Mouse (Mus musculus): Measurements from ENCODE around the gene Nkapd1. TPM values are rescaled to one million over a fixed set of nuclear protein-coding genes. Genes with fewer than 3 reads are reported as not detected.

Nkapd1 gene
- polyA plus RNA-seq, 1 experiment from 2014 or later: 35.3 TPM

DNA sequence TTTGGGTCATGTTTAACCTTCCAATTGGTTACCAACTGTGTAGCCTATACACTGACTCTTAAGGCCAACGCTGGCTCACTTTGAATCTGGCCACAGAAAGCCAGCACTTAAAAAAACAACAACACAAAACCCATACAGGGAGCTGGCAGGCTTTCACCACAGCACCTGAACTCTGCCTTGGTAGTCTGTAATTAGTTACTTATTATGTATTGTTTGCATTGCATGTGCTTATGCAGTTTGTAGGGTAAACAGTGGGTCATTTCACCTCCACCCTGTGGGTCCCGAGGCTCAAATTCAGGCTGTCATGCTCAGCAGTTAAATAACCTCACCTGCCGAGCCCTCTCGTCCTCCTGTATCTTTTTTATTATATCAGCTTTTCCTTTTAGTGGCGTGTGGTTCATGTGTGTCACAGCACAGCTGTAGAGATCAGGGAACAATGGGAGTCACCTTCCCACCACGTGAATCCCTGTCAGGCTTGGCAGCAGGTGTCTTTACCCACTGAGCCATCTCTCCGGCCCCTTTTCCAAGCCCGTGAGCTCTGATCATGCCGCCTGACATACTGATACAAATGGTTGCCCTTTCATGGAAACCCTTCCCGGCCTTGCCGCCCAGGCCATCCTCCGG, 22.4 kb downstream of the Nkapd1 start:
- Histone ChIP-seq H3K4me2 (ENCODE audit: low read depth, low read length) (no peak overlapping the region), H3K36me3 (replicated peaks; ENCODE audit: control insufficient read depth, insufficient read depth, low read depth, low read length) (peaks cover 9% of the 10 kb centered on the region), H3K27ac (replicated peaks; ENCODE audit: low read depth, low read length) (no peak overlapping the region), H3K9ac (replicated peaks; ENCODE audit: low read length) (no peak overlapping the region), H3K9me3 (replicated peaks; ENCODE audit: control insufficient read depth, low read length) (no peaks in the 10 kb centered on the region), H3K4me1 (ENCODE audit: control insufficient read depth, insufficient read depth, low read length) (no peaks in the 10 kb centered on the region), H3K27me3 (ENCODE audit: control insufficient read depth, insufficient read depth, low read length) (no peaks in the 10 kb centered on the region), H3K4me3 (ENCODE audit: low read depth, low read length) (no peak overlapping the region)
- WGBS: 78% methylated on average over 12 of the region's 12 CpGs
- ATAC-seq (replicated peaks; ENCODE audit: insufficient number of reproducible peaks, low FRiP score, low TSS enrichment, low read depth) (no peak), DNase-seq (ENCODE audit: low spot score) (no peak)

DNA sequence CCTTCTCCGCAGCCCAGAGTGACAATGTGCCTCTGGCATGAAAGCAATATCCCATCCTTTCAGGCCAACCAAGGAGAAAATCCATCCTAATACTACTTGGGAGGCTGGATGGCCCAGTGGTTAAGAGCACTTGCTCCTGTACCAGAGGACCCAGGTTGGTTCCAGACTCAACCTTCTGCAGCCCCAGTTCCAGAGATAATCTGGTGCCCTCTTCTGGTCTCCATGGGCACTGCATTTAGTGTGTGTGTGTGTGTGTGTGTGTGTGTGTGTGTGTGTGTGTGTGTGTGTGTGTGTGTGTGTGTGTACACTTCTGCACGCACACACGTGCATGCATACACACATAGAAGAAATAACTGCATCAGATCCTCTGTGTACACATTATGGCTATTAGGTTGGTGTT, 23.7 kb downstream of the Nkapd1 start:
- Histone ChIP-seq H3K9ac (replicated peaks; ENCODE audit: low read length) (no peak overlapping the region), H3K36me3 (replicated peaks; ENCODE audit: control insufficient read depth, insufficient read depth, low read depth, low read length) (peaks cover 6% of the 10 kb centered on the region), H3K27me3 (ENCODE audit: control insufficient read depth, insufficient read depth, low read length) (no peaks in the 10 kb centered on the region), H3K4me2 (ENCODE audit: low read depth, low read length) (no peak overlapping the region), H3K4me1 (ENCODE audit: control insufficient read depth, insufficient read depth, low read length) (no peaks in the 10 kb centered on the region), H3K9me3 (replicated peaks; ENCODE audit: control insufficient read depth, low read length) (no peaks in the 10 kb centered on the region), H3K4me3 (ENCODE audit: low read depth, low read length) (no peak overlapping the region), H3K27ac (replicated peaks; ENCODE audit: low read depth, low read length) (no peak overlapping the region)
- ATAC-seq (replicated peaks; ENCODE audit: insufficient number of reproducible peaks, low FRiP score, low TSS enrichment, low read depth) (no peak), DNase-seq (ENCODE audit: low spot score) (peak; percentile 38)
- WGBS: 70% methylated on average over 3 of the region's 3 CpGs

DNA sequence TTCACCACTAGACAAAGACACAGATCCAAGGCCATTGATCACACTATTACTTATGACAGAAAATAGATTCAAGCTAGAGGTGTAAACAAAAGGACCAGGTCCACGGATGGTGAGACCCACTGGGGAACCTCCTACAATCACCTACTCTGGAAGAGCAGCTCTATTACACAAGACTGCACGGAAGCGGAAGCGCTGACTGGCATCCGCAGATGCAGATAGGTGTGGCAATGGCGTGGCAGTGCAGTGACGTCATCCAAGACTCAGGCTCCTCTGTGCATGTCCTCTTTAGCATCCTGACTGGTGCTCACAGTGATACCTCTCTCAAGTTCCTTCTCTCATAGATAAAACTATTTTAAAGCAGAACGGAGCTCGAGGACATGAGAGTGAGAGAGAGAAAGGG, 24.3 kb downstream of the Nkapd1 start:
- Histone ChIP-seq H3K36me3 (replicated peaks; ENCODE audit: control insufficient read depth, insufficient read depth, low read depth, low read length) (peaks cover 6% of the 10 kb centered on the region), H3K9me3 (replicated peaks; ENCODE audit: control insufficient read depth, low read length) (no peaks in the 10 kb centered on the region), H3K27ac (replicated peaks; ENCODE audit: low read depth, low read length) (no peak overlapping the region), H3K4me2 (ENCODE audit: low read depth, low read length) (no peak overlapping the region), H3K4me1 (ENCODE audit: control insufficient read depth, insufficient read depth, low read length) (no peaks in the 10 kb centered on the region), H3K27me3 (ENCODE audit: control insufficient read depth, insufficient read depth, low read length) (no peaks in the 10 kb centered on the region), H3K9ac (replicated peaks; ENCODE audit: low read length) (no peak overlapping the region), H3K4me3 (ENCODE audit: low read depth, low read length) (no peak overlapping the region)
- DNase-seq (ENCODE audit: low spot score) (no peak), ATAC-seq (replicated peaks; ENCODE audit: insufficient number of reproducible peaks, low FRiP score, low TSS enrichment, low read depth) (no peak)
- 92% methylated on average over 9 of the region's 9 CpGs for WGBS

DNA sequence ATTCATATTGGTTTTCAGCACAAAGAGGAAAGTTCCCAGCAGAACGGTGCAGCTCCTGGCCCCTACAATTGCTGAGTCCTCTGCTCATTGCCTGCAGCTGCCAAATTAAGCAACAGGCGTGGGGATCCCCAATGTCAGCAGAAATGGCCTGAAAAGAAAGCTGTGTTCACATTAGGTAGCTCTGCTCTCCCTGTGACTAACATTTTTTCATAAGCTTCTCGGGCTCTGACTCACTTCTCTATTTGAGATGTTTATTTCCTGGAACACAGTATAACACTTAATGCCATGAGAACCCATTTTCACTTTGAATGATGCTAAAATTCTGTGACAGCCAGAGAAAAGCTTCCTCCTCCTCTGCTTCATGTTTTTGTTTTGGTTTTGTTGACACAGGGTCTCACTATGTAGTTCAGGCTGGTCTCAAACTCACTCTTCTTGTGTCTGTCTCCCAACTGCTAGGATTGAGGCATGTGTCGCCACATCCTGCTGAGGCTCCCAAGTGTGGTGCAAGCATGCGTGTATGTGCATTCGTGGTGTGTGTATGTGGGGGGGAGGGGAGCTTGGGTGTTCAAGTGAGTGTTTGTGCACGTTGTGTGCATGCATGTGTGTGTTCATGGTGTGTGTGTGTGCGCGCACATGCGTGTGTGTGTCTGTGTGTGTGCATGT, 26.3 kb downstream of the Nkapd1 start:
- Histone ChIP-seq H3K9me3 (replicated peaks; ENCODE audit: control insufficient read depth, low read length) (no peaks in the 10 kb centered on the region), H3K4me1 (ENCODE audit: control insufficient read depth, insufficient read depth, low read length) (no peaks in the 10 kb centered on the region), H3K36me3 (replicated peaks; ENCODE audit: control insufficient read depth, insufficient read depth, low read depth, low read length) (no peaks in the 10 kb centered on the region; the same call in 1 of the 2 replicates), H3K27me3 (ENCODE audit: control insufficient read depth, insufficient read depth, low read length) (no peaks in the 10 kb centered on the region), H3K9ac (replicated peaks; ENCODE audit: low read length) (no peak overlapping the region), H3K4me2 (ENCODE audit: low read depth, low read length) (no peak overlapping the region), H3K27ac (replicated peaks; ENCODE audit: low read depth, low read length) (no peak overlapping the region), H3K4me3 (ENCODE audit: low read depth, low read length) (no peak overlapping the region)
- ATAC-seq (replicated peaks; ENCODE audit: insufficient number of reproducible peaks, low FRiP score, low TSS enrichment, low read depth) (no peak), DNase-seq (ENCODE audit: low spot score) (no peak)
- WGBS: 77% methylated on average over 10 of the region's 10 CpGs

DNA sequence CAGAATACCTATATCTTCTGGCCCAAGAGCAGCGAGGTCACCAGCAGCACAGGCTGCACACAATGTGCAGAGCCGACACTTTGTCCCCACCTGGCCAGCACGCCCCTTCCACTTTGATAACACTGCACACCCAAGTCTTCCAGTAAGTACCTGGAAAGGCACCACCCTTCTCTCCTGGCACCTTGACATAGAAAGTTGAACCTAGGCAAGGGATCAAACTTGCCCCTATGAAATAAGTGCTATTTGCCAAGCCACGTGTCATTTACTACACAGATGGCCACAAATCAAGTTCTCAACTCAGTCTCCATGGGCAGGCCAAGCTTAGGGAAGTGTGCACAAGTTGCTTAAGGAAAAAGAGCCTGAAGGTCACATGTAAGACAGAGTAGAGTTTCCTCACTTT, 30.3 kb downstream of the Nkapd1 start:
- Histone ChIP-seq H3K4me3 (ENCODE audit: low read depth, low read length) (no peak overlapping the region), H3K9ac (replicated peaks; ENCODE audit: low read length) (no peak overlapping the region), H3K4me1 (ENCODE audit: control insufficient read depth, insufficient read depth, low read length) (no peaks in the 10 kb centered on the region), H3K27ac (replicated peaks; ENCODE audit: low read depth, low read length) (no peak overlapping the region), H3K36me3 (replicated peaks; ENCODE audit: control insufficient read depth, insufficient read depth, low read depth, low read length) (no peaks in the 10 kb centered on the region; the same call in 1 of the 2 replicates), H3K27me3 (ENCODE audit: control insufficient read depth, insufficient read depth, low read length) (no peaks in the 10 kb centered on the region), H3K4me2 (ENCODE audit: low read depth, low read length) (no peak overlapping the region), H3K9me3 (replicated peaks; ENCODE audit: control insufficient read depth, low read length) (no peaks in the 10 kb centered on the region)
- DNase-seq (ENCODE audit: low spot score): no peak
- ATAC-seq (replicated peaks; ENCODE audit: insufficient number of reproducible peaks, low FRiP score, low TSS enrichment, low read depth): no peak
- WGBS: 79% methylated on average over 4 of the region's 4 CpGs

DNA sequence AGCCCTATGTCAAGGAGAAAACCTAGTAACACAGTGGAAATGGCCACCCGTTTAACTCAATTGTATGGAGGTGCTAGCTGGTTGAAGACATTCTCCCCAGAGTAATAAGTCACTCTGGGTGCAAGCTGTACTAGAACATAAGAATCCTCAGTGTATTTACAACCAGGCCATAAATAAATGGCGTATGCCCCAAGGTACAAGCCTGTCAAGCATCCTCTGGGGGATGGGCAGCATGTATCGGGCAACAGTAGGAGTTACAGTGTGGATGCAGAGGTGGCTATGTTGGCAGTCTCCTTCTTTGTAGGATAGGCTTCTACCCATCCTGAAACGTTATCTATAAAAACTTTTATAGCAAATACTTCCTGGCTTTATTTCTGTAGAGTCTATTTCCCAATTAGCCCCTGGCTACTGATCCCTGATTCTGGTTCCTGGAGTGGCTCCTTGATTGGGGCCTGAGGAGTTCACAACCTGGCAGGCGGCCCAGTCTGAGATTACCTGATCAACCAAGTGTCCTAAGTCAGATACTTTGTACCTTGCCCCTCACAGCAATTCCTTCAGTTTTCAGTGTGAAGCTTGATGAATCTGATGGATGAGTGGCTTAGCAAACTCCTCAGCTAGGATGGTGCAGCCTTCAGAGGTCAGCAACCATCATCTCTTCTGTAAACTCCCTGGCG, 32.0 kb downstream of the Nkapd1 start:
- ATAC-seq (replicated peaks; ENCODE audit: insufficient number of reproducible peaks, low FRiP score, low TSS enrichment, low read depth) (no peak), DNase-seq (ENCODE audit: low spot score) (no peak)
- no peaks in the 10 kb centered on the region for H3K9me3 ChIP-seq (replicated peaks; ENCODE audit: control insufficient read depth, low read length)
- WGBS: 80% methylated on average over 6 of the region's 6 CpGs
- no peak overlapping the region for H3K9ac ChIP-seq (replicated peaks; ENCODE audit: low read length)
- no peaks in the 10 kb centered on the region; the same call in 1 of the 2 replicates for H3K36me3 ChIP-seq (replicated peaks; ENCODE audit: control insufficient read depth, insufficient read depth, low read depth, low read length)
- H3K27me3 ChIP-seq (ENCODE audit: control insufficient read depth, insufficient read depth, low read length): no peaks in the 10 kb centered on the region
- no peak overlapping the region for H3K4me3 ChIP-seq (ENCODE audit: low read depth, low read length)
- H3K27ac ChIP-seq (replicated peaks; ENCODE audit: low read depth, low read length): no peak overlapping the region
- H3K4me1 ChIP-seq (ENCODE audit: control insufficient read depth, insufficient read depth, low read length): no peaks in the 10 kb centered on the region
- no peak overlapping the region for H3K4me2 ChIP-seq (ENCODE audit: low read depth, low read length)

DNA sequence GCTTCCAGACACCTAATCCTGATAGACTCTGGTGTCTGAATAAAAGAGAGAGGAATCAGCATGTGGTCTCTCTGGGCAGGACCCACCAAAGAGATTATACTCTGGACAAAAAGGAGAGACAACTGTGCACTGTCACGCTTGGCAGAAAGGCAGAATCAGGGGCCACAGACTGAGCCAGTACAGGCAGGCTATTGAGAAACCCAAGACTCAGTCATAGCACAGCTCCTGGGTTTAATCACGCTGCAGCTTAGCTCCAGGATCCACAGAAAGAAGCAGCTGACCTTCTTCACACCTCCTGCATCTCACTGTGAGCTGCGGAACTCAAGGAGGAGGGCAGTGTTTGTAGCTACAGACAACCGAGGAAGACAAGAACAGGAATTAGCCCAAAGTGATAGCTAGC, 36.9 kb downstream of the Nkapd1 start:
- Histone ChIP-seq H3K27ac (replicated peaks; ENCODE audit: low read depth, low read length) (no peak overlapping the region), H3K9me3 (replicated peaks; ENCODE audit: control insufficient read depth, low read length) (no peaks in the 10 kb centered on the region), H3K4me3 (ENCODE audit: low read depth, low read length) (no peak overlapping the region), H3K9ac (replicated peaks; ENCODE audit: low read length) (no peak overlapping the region), H3K27me3 (ENCODE audit: control insufficient read depth, insufficient read depth, low read length) (no peaks in the 10 kb centered on the region), H3K36me3 (replicated peaks; ENCODE audit: control insufficient read depth, insufficient read depth, low read depth, low read length) (no peaks in the 10 kb centered on the region; the same call in 1 of the 2 replicates), H3K4me2 (ENCODE audit: low read depth, low read length) (no peak overlapping the region), H3K4me1 (ENCODE audit: control insufficient read depth, insufficient read depth, low read length) (no peaks in the 10 kb centered on the region)
- WGBS: 41% methylated on average over 4 of the region's 4 CpGs
- ATAC-seq (replicated peaks; ENCODE audit: insufficient number of reproducible peaks, low FRiP score, low TSS enrichment, low read depth) (no peak), DNase-seq (ENCODE audit: low spot score) (no peak)

Data from embryonic facial prominence, embryonic 11.5 days (tissue).